Mouse (Mus musculus) cerebellum, adult 11 months (tissue): ENCODE data around the gene Tmem72.

ENCODE experiments used
- DNase-seq: peaks from one replicate; pipeline ENCODE4 v3.0.0; 2022

The Tmem72 gene

GRCm38 (mm10) chr6:116647763-116648162, 69.0 kb downstream of the Tmem72 start:
- DNase-seq = peak; percentile 13

- DNase-seq = no peak
These were observed 72.4 kb downstream of the Tmem72 start for GRCm38 (mm10) chr6:116644335-116644734.

- DNase-seq = no peak
These were observed 72.8 kb downstream of the Tmem72 start for GRCm38 (mm10) chr6:116643881-116644280.

- no peak for DNase-seq
These were observed 73.8 kb downstream of the Tmem72 start for GRCm38 (mm10) chr6:116642942-116643341.

DNA sequence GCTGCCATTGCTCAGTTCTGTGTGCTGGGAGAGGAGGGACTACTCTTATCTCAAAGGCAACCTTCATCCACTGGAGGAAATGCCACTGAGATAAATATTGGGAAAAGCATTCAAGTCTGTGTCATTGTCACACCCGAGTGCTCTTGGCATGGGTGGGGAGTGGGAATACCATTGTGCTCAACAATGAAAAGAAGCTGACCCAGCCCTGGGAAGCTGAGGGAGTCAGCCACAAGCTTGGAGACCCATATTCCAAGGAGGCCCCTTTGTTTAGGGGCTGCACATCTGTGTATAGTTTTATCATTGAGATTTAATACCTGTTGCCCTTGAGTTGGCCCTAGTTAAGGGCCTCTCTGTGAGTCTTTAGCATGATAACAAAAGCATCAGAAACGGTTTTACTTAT, 77.0 kb downstream of the Tmem72 start:
- DNase-seq = no peak

- no peak for DNase-seq
These were observed 77.8 kb downstream of the Tmem72 start for GRCm38 (mm10) chr6:116638871-116639270.

GRCm38 (mm10) chr6:116637496-116637895, 79.2 kb downstream of the Tmem72 start:
- no peak for DNase-seq

DNA sequence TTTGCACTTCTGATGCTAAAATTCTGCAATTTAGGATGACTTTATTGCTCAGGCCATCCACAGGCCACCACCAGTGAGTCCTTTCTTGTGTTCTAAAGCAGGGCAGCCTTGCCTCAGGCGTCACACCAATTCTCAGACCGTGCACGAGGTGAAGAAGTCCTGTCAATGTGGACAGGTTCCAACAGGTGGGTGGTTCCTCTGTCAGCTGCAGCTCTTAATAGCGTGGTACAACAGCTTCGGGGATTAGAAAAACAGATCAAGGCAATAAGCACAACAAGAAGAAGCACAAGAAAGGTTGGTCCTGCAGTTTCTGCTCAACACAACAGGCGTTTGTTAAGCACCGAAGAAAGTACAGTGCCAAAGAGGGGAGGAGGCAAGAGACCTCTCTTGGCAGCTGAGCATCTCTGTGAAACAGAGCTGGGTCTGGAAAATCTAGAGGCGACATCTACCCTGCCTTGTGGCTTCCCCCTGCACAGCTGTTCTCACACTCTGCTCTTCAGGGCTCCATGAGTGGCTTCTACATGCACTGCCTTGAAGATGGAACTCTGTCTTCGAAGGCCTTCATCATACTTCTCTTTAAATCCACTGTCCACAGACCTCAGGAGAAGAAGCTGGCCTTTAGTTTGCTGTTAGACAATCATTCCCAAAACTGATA, 80.0 kb downstream of the Tmem72 start:
- no peak for DNase-seq

DNA sequence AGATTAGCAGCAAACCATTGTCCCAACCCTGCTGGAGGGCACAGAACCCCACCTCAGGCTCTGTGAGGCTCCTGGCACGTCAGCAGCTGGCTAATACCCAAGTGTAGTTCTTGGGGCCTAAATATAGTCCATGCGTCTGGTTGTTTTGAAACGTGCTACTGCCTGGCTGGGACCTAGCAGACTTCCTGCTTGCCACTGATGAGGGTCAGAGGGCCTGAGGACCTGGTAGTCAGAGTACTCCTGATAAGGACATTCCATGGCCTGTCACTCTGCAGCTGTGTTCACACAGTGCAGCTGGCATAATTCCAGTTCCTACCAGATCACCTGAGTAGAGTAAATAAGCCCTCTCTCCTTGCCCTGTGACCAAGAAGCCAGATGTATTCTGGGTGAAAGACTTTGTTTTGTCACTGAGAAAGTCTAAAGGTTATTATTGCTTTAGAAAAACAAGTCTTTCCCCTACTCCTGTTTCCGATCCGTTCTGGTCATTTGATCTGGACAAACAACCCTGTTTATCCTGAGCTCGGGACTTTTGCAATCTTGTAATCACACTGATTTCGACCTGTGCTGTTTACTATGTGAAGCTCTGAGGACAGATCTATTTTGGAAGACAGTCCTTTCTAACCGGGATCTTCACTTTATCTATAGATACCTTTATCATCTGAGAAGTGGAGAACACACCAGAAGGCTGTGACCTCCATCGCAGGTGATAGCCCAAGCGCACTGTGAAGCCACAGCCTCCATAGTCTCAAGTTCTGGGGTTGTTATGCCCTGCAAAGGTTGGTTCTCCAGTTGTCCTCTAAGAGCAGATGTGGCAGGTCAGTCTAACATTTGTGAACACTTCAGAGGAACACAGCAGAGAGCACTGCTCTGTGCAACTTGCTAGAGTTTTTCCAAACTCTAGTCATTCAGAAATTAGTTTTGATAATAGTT, 81.2 kb downstream of the Tmem72 start:
- no peak for DNase-seq

- no peak for DNase-seq
These were observed 82.7 kb downstream of the Tmem72 start for GRCm38 (mm10) chr6:116633741-116634695.

- DNase-seq = peak; percentile 39
These were observed 84.6 kb downstream of the Tmem72 start for GRCm38 (mm10) chr6:116632129-116632528.

- no peak for DNase-seq
These were observed 86.9 kb downstream of the Tmem72 start for GRCm38 (mm10) chr6:116629766-116630165.
